Mouse (Mus musculus): ENCODE measurements around the gene Nt5c3.
A peak's percentile ranks its signal among the peaks of the same experiment; 100 is the strongest.
"Not testable (repeated sequence)": the region's sequence is repeated elsewhere in the genome, so short reads cannot be mapped to it uniquely, and the experiment has no call there.

Nt5c3 gene

GRCm38 (mm10) chr6:56904330-56904729 is 19.4 kb downstream of the Nt5c3 start:
- no peak for DNase-seq (ENCODE audit: low spot score)

- no peak for DNase-seq (ENCODE audit: low spot score)
These were observed 19.9 kb downstream of the Nt5c3 start for GRCm38 (mm10) chr6:56903831-56904230.

GRCm38 (mm10) chr6:56902606-56903520 is 20.9 kb downstream of the Nt5c3 start:
- DNase-seq (ENCODE audit: low spot score) = no peak

GRCm38 (mm10) chr6:56901824-56902386 is 21.8 kb downstream of the Nt5c3 start:
- peak; percentile 28 for DNase-seq (ENCODE audit: low spot score)

GRCm38 (mm10) chr6:56901336-56901735 is 22.4 kb downstream of the Nt5c3 start:
- no peak for DNase-seq (ENCODE audit: low spot score)

- no peak for DNase-seq (ENCODE audit: low spot score)
These were observed 24.1 kb downstream of the Nt5c3 start for GRCm38 (mm10) chr6:56899601-56900000.

GRCm38 (mm10) chr6:56890762-56891161 is 33.0 kb downstream of the Nt5c3 start:
- no peak for DNase-seq (ENCODE audit: low spot score)

- no peak for DNase-seq (ENCODE audit: low spot score)
These were observed 35.2 kb downstream of the Nt5c3 start for GRCm38 (mm10) chr6:56888561-56888960.

GRCm38 (mm10) chr6:56879352-56879955 is 44.3 kb downstream of the Nt5c3 start:
- DNase-seq (ENCODE audit: low spot score) = no peak

- DNase-seq (ENCODE audit: low spot score) = no peak
These were observed 45.7 kb downstream of the Nt5c3 start for GRCm38 (mm10) chr6:56877985-56878384.

GRCm38 (mm10) chr6:56876870-56877269 is 46.9 kb downstream of the Nt5c3 start:
- no peak for DNase-seq (ENCODE audit: low spot score)

GRCm38 (mm10) chr6:56870027-56870426 is 53.7 kb downstream of the Nt5c3 start:
- no peak for DNase-seq (ENCODE audit: low spot score)

GRCm38 (mm10) chr6:56868565-56868964 is 55.2 kb downstream of the Nt5c3 start:
- no peak for DNase-seq (ENCODE audit: low spot score)

GRCm38 (mm10) chr6:56866899-56867298 is 56.8 kb downstream of the Nt5c3 start:
- not testable (repeated sequence) for DNase-seq (ENCODE audit: low spot score)

GRCm38 (mm10) chr6:56860205-56860848 is 63.4 kb downstream of the Nt5c3 start:
- no peak for DNase-seq (ENCODE audit: low spot score)

- DNase-seq (ENCODE audit: low spot score) = peak; percentile 69
These were observed 67.0 kb downstream of the Nt5c3 start for GRCm38 (mm10) chr6:56856748-56857147.

GRCm38 (mm10) chr6:56854803-56855202 is 68.9 kb downstream of the Nt5c3 start:
- DNase-seq (ENCODE audit: low spot score) = no peak

GRCm38 (mm10) chr6:56850315-56850714 is 73.4 kb downstream of the Nt5c3 start:
- DNase-seq (ENCODE audit: low spot score) = no peak

GRCm38 (mm10) chr6:56848974-56849373 is 74.8 kb downstream of the Nt5c3 start:
- DNase-seq (ENCODE audit: low spot score) = no peak

GRCm38 (mm10) chr6:56844365-56844764 is 79.4 kb downstream of the Nt5c3 start:
- no peak for DNase-seq (ENCODE audit: low spot score)

- DNase-seq (ENCODE audit: low spot score) = no peak
These were observed 80.5 kb downstream of the Nt5c3 start for GRCm38 (mm10) chr6:56843229-56843628.

- DNase-seq (ENCODE audit: low spot score) = no peak
These were observed 86.1 kb downstream of the Nt5c3 start for GRCm38 (mm10) chr6:56837621-56838020.

- DNase-seq (ENCODE audit: low spot score) = no peak
These were observed 86.6 kb downstream of the Nt5c3 start for GRCm38 (mm10) chr6:56837166-56837565.

Data from embryo, embryonic 10 days (tissue).